Mouse (Mus musculus): ENCODE measurements around the gene Rhox4d. TPM values are rescaled to one million over a fixed set of nuclear protein-coding genes. Genes with fewer than 3 reads are reported as not detected.

The Rhox4d gene
- 0.17 TPM for polyA plus RNA-seq (2017; shearing (Covaris generic))

GRCm38 (mm10) chrX:37514059-37514458 lies at the start of gene Rhox4d:
Gene Rhox4d (plus strand): TSS chrX:37514359.

GRCm38 (mm10) chrX:37480037-37480436 lies 34.1 kb upstream of the Rhox4d start, which contains the start of gene Rhox4c:
Gene Rhox4c (plus strand): TSS chrX:37480337.

GRCm38 (mm10) chrX:37530152-37530551 lies 16.0 kb downstream of the Rhox4d start, which contains the start of gene Rhox2e:
Gene Rhox2e (plus strand): TSS chrX:37530452.

GRCm38 (mm10) chrX:37541719-37542118 lies 27.6 kb downstream of the Rhox4d start, which contains the start of gene Rhox3e:
Gene Rhox3e (plus strand): TSS chrX:37542019.

GRCm38 (mm10) chrX:37557112-37557511 lies 43.0 kb downstream of the Rhox4d start, which contains the start of gene Rhox4e:
Gene Rhox4e (plus strand): TSS chrX:37557412.

Other genes starting within 250 kb of the Rhox4d start
- not detected for gene Rhox4a, start 249.0 kb upstream of the Rhox4d start, polyA plus RNA-seq (2017; shearing (Covaris generic))
- not detected for gene Rhox3a2, start 134.3 kb upstream of the Rhox4d start, polyA plus RNA-seq (2017; shearing (Covaris generic))
- gene Rhox4a2, start 123.5 kb upstream of the Rhox4d start, polyA plus RNA-seq (2017; shearing (Covaris generic)), result not detected
- gene Rhox2b, start 102.3 kb upstream of the Rhox4d start, polyA plus RNA-seq (2017; shearing (Covaris generic)), result not detected
- not detected for gene Rhox4b, start 81.9 kb upstream of the Rhox4d start, polyA plus RNA-seq (2017; shearing (Covaris generic))
- not detected for gene Rhox2c, start 60.7 kb upstream of the Rhox4d start, polyA plus RNA-seq (2017; shearing (Covaris generic))
- not detected for gene Rhox3c, start 55.8 kb upstream of the Rhox4d start, polyA plus RNA-seq (2017; shearing (Covaris generic))
- gene Rhox4c, start 34.0 kb upstream of the Rhox4d start, polyA plus RNA-seq (2017; shearing (Covaris generic)), result not detected
- gene Rhox2d, start 20.9 kb upstream of the Rhox4d start, polyA plus RNA-seq (2017; shearing (Covaris generic)), result not detected
- gene Rhox2e, start 16.1 kb downstream of the Rhox4d start, polyA plus RNA-seq (2017; shearing (Covaris generic)), result not detected
- gene Rhox3e, start 27.7 kb downstream of the Rhox4d start, polyA plus RNA-seq (2017; shearing (Covaris generic)), result not detected
- not detected for gene Rhox4e, start 43.1 kb downstream of the Rhox4d start, polyA plus RNA-seq (2017; shearing (Covaris generic))
- not detected for gene Rhox2f, start 57.0 kb downstream of the Rhox4d start, polyA plus RNA-seq (2017; shearing (Covaris generic))
- not detected for gene Rhox3f, start 66.6 kb downstream of the Rhox4d start, polyA plus RNA-seq (2017; shearing (Covaris generic))
- not detected for gene Rhox4f, start 93.3 kb downstream of the Rhox4d start, polyA plus RNA-seq (2017; shearing (Covaris generic))
- gene Rhox3g, start 114.3 kb downstream of the Rhox4d start, polyA plus RNA-seq (2017; shearing (Covaris generic)), result not detected
- not detected for gene Rhox2g, start 129.1 kb downstream of the Rhox4d start, polyA plus RNA-seq (2017; shearing (Covaris generic))
- not detected for gene Rhox4g, start 137.0 kb downstream of the Rhox4d start, polyA plus RNA-seq (2017; shearing (Covaris generic))
- not detected for gene Rhox3h, start 154.4 kb downstream of the Rhox4d start, polyA plus RNA-seq (2017; shearing (Covaris generic))
- not detected for gene Rhox2h, start 158.9 kb downstream of the Rhox4d start, polyA plus RNA-seq (2017; shearing (Covaris generic))

Measured in CD4-positive, CD25-positive, alpha-beta regulatory T cell, adult 9 weeks (primary cell).